Mouse (Mus musculus) cerebellum, adult 11 months (tissue): Measurements from ENCODE around the gene Ppp1r9b.

ENCODE experiments used
- DNase-seq: peaks from one replicate; pipeline ENCODE4 v3.0.0; 2022

Gene Ppp1r9b

DNA sequence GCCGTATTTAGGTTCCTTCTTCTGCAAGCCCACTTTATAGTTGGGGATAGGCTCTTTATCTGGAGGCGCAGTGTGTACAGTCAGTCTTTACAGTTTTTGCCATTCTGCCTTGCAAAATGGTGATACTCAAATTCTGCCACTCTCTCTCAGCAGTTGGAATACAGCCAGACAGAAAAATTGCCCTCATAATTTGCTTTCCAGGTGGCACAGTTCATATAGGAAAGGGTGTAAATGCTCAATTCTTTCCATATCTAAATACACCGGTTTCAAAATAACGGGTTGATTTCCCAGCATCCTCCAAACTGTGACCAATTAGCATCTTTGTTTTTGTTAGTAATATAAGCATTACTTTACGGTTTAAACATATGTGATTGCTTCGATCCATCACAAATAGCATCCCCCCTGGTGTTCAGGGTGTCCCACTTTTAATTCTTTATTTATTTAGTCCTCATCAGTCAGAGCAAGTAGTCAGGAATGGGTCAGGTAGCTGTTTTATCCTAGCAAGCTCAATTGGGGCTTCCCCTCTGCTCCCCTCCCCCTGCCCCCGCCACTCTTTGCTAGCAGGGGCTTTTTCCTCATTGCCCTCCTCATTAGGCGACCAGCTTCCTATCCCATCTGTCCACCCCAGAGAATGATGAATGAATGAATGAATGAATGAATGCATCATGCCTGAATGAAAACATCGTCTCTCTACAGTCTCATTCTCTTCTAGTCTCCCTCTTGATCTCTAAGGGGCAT, 12.5 kb upstream of the Ppp1r9b start:
- no peak for DNase-seq

DNA sequence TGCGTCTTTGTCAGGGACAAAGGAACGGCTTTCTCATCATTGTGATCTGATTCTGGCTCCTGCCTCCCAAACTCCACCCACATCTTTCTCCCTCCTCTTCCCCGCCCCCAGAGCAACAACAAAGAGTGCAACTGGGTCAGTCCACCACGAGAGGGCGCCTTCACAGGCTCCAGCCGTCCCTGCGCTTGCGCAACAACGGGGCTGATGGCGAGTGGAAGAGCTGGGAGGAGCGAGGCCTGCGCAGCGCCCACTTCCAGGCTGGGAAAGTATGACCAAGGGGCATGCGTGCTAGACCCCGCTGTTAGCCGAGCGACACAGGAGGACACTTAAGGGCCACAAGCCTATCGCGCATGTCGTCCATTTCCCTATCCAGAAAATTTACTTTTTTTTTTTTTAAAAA, 11.9 kb upstream of the Ppp1r9b start:
- DNase-seq, result peak; percentile 98

- DNase-seq, result no peak
Measured at GRCm38 (mm10) chr11:94979462-94980179, 11.2 kb upstream of the Ppp1r9b start.

DNA sequence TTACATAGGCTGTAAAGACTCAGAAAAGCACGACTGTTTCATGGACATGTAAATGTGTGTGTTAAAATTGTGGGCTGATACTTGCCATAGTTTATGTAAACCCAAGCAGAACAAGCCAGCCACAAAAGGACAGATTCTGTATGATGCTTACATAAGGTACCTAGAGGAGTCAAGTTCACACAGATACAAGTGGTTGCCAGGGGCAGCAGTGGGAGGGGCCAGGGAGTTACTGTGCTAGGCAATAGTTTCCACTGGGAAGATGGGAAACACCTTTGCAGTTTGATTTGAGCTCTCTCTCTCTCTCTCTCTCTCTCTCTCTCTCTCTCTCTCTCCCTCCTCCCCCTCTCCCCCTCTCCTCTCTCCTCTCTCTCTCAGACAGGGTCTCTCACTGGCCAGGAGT, 5.7 kb upstream of the Ppp1r9b start:
- DNase-seq, result no peak

- no peak for DNase-seq
Measured at GRCm38 (mm10) chr11:94985822-94986221, 5.0 kb upstream of the Ppp1r9b start.

GRCm38 (mm10) chr11:94986435-94986834, 4.4 kb upstream of the Ppp1r9b start:
- DNase-seq, result no peak

DNA sequence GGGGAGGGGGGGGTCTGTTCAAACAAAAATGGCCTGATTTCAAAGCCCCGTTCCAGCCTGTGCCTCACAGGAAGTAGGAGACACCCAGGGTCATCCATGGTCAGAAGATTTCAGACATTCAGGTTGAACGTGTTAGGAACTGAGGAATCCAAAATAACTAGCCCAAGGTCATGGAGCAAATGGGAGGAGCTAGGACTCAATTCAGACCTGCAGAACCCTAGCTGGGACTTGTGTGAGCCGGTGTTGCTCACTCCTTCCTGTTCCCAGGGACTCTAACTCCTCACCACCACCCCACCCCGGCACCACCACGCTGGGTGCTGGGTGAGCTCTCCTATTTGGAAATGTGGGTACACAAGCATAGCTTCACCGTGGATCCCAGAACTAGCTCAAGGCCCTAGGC, 3.5 kb upstream of the Ppp1r9b start:
- no peak for DNase-seq

GRCm38 (mm10) chr11:94987851-94988250, 3.0 kb upstream of the Ppp1r9b start:
- no peak for DNase-seq

GRCm38 (mm10) chr11:94988780-94989561, 1.9 kb upstream of the Ppp1r9b start:
- DNase-seq, result peak; percentile 37

GRCm38 (mm10) chr11:94989562-94990017, 1.2 kb upstream of the Ppp1r9b start:
- DNase-seq, result peak; percentile 78

GRCm38 (mm10) chr11:94990102-94990748, 610 bp upstream of the Ppp1r9b start:
- DNase-seq, result no peak

GRCm38 (mm10) chr11:94991641-94992479, 1.0 kb downstream of the Ppp1r9b start:
- DNase-seq, result peak; percentile 54

- DNase-seq, result no peak
Measured at GRCm38 (mm10) chr11:94992480-94992753, 1.6 kb downstream of the Ppp1r9b start.

DNA sequence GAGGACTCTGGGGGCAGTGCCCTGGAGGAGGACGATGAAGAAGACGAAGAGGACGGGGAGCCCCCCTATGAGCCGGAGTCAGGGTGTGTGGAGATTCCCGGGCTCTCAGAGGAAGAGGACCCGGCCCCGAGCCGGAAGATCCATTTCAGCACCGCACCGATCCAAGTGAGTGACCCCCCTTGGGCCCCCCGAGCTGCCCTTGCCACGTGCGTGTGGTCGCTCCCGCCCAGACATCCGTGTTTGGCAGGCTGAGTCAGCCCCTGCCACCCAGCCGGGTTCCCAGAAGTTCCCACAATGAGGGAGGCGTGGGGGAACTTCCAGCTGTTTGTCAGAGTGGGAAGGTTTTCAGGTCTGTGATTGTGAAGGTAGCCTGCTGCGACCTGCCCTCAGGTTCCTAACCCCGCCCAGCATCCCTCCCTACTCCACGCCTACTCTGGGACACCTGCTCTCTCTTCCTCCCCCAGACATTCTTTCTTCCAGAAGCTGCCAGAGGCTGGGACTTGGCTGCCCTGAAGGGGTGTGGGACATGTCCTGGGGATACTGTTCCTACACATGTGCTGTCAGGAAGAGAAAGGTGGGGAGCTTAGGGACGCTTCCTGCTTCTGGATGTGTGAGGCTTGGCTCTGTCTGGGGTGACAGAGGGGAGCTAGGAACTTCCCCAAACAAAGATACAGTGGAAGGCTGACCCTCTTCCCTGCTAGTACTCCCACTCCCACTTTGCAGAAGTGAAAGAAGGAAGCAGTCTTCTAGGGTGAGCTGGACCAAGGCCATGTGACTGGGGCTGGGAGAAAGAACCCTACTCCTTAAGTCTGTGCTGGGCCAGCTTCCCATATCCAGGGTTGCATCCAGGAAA, 2.1 kb downstream of the Ppp1r9b start:
- DNase-seq, result peak; percentile 47

- peak; percentile 46 for DNase-seq
Measured at GRCm38 (mm10) chr11:94994208-94994814, 3.5 kb downstream of the Ppp1r9b start.

DNA sequence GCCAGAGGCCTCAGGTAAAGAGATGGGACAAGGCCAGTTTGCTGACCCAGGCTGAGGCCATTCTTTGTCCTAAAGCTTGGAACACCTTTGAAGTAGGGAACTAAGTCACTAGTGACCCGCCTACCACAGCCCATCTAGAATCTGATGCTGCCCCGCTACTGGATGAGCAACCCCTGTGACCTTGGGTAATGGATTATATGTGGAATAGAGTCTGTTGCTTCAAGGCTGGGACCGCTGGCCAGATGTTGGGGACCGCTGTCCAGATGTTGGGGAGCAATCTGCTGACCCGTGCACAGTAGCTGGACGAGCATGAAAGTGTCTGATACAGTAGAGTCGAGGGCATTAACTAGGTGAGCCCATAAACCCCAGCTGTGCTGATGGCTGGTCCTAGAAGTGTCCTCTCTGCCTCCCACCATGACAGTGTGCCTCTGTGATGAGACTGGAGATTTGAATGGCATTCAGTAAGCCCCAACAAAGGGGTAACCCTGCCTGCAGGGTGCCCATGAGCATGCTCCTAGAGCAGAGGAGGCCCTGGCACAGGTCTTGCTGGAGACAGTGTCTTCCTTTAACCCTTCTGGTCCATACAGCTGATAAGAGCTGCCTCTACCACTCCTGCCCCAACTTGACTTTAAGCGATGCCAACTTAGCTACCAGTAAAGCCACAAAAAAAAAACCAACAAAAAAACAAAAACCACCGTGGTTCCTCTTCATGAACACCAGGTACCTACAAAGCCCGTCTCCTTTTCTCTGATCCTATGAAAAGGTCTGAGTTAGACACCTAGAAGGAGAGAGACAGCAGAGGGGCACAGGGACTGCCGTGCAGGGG, 4.3 kb downstream of the Ppp1r9b start:
- no peak for DNase-seq

- peak; percentile 37 for DNase-seq
Measured at GRCm38 (mm10) chr11:94996101-94996500, 5.3 kb downstream of the Ppp1r9b start.

- DNase-seq, result no peak
Measured at GRCm38 (mm10) chr11:94996984-94997383, 6.1 kb downstream of the Ppp1r9b start.

DNA sequence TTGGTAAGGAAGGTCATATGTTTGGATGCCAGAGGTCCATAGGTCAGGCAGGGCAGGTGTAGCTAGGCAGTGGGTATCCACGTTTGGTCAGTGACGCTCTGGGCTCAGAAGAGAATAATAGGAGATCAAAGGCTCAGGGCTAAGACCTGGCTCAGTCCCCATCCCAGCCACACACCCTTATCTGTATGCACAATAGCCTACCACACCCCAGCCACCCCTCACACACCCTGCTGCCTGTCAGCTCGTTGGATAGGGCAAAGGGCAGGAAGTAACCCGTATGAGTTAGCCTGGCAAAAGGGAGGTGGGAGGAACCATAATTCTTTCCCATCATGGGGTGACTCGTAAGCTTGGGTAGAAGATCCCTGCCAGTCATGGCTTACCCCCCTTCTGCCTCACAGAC, 6.8 kb downstream of the Ppp1r9b start:
- DNase-seq, result no peak

- peak; percentile 42 for DNase-seq
Measured at GRCm38 (mm10) chr11:94998041-94998531, 7.3 kb downstream of the Ppp1r9b start.
